Mouse (Mus musculus): Measurements from ENCODE around the gene Mab21l3.

Gene Mab21l3

GRCm38 (mm10) chr3:101848816-101849215, at the start of gene Mab21l3:
Gene Mab21l3, minus strand, starts transcription at chr3:101848959.
- DNase-seq: no peak

GRCm38 (mm10) chr3:101897377-101897974, 48.7 kb upstream of the Mab21l3 start:
- DNase-seq: no peak

- peak; percentile 71 to 82 for DNase-seq
Observed at GRCm38 (mm10) chr3:101896893-101897292, 48.1 kb upstream of the Mab21l3 start.

GRCm38 (mm10) chr3:101895376-101895910, 46.7 kb upstream of the Mab21l3 start:
- no peak for DNase-seq

GRCm38 (mm10) chr3:101885591-101885990, 36.8 kb upstream of the Mab21l3 start:
- DNase-seq: peak; percentile 11 to 23

GRCm38 (mm10) chr3:101885041-101885440, 36.3 kb upstream of the Mab21l3 start:
- no peak for DNase-seq

GRCm38 (mm10) chr3:101883902-101884301, 35.1 kb upstream of the Mab21l3 start:
- no peak for DNase-seq

- no peak for DNase-seq
Observed at GRCm38 (mm10) chr3:101881721-101882120, 33.0 kb upstream of the Mab21l3 start.

GRCm38 (mm10) chr3:101880818-101881217, 32.1 kb upstream of the Mab21l3 start:
- peak in 1 of 2 experiments; percentile 26 for DNase-seq

- DNase-seq: no peak
Observed at GRCm38 (mm10) chr3:101878136-101878535, 29.4 kb upstream of the Mab21l3 start.

GRCm38 (mm10) chr3:101876459-101877285, 27.9 kb upstream of the Mab21l3 start:
- peak; percentile 19 to 29 for DNase-seq

- no peak for DNase-seq
Observed at GRCm38 (mm10) chr3:101875258-101875920, 26.6 kb upstream of the Mab21l3 start.

GRCm38 (mm10) chr3:101873061-101873675, 24.4 kb upstream of the Mab21l3 start:
- DNase-seq: no peak

- DNase-seq: no peak
Observed at GRCm38 (mm10) chr3:101871951-101872350, 23.2 kb upstream of the Mab21l3 start.

GRCm38 (mm10) chr3:101867001-101867421, 18.3 kb upstream of the Mab21l3 start:
- no peak for DNase-seq

GRCm38 (mm10) chr3:101861856-101862255, 13.1 kb upstream of the Mab21l3 start:
- no peak for DNase-seq

- DNase-seq: no peak
Observed at GRCm38 (mm10) chr3:101860151-101860550, 11.4 kb upstream of the Mab21l3 start.

GRCm38 (mm10) chr3:101859740-101860139, 11.0 kb upstream of the Mab21l3 start:
- DNase-seq: no peak

- DNase-seq: no peak
Observed at GRCm38 (mm10) chr3:101854075-101854474, 5.3 kb upstream of the Mab21l3 start.

GRCm38 (mm10) chr3:101851363-101851762, 2.6 kb upstream of the Mab21l3 start:
- no peak for DNase-seq

- no peak for DNase-seq
Observed at GRCm38 (mm10) chr3:101846096-101846495, 2.7 kb downstream of the Mab21l3 start.

- DNase-seq: no peak
Observed at GRCm38 (mm10) chr3:101842372-101843094, 6.2 kb downstream of the Mab21l3 start.

All from kidney, postnatal 36 days (tissue).